Mouse (Mus musculus) small intestine, adult 2 months (tissue): Measurements from ENCODE around the gene Ighmbp2.

Experiments used
- CTCF ChIP-seq: fragments of 200-500 bp; IDR thresholded peaks from 2 replicates; pipeline ENCODE4 v1.5.1; 2012; ENCODE audit warnings: low read depth, mild to moderate bottlenecking, control low read depth, inconsistent platforms, low read length, moderate library complexity, mixed read lengths; ENCODE audit not compliant: insufficient replicate concordance, insufficient read length; ENCODE audit errors: extremely low read depth
- POLR2A ChIP-seq: fragments of 200-500 bp; IDR thresholded peaks from 2 replicates; pipeline ENCODE4 v1.6.1; 2012; ENCODE audit warnings: low read depth, mild to moderate bottlenecking, control low read depth, inconsistent platforms, low read length, moderate library complexity

GRCm38 (mm10) chr19:3295245-3295644 lies 12.4 kb upstream of the Ighmbp2 start:
- TF ChIP-seq CTCF, result no peak
- 0 out of 2 replicates have a peak, but pooled peaks have one; percentile 38 for TF ChIP-seq POLR2A
